Mouse (Mus musculus): Measurements from ENCODE around the gene A830018L16Rik.
"Not testable (repeated sequence)": the region's sequence is repeated elsewhere in the genome, so short reads cannot be mapped to it uniquely, and the experiment has no call there.

A830018L16Rik gene

DNA sequence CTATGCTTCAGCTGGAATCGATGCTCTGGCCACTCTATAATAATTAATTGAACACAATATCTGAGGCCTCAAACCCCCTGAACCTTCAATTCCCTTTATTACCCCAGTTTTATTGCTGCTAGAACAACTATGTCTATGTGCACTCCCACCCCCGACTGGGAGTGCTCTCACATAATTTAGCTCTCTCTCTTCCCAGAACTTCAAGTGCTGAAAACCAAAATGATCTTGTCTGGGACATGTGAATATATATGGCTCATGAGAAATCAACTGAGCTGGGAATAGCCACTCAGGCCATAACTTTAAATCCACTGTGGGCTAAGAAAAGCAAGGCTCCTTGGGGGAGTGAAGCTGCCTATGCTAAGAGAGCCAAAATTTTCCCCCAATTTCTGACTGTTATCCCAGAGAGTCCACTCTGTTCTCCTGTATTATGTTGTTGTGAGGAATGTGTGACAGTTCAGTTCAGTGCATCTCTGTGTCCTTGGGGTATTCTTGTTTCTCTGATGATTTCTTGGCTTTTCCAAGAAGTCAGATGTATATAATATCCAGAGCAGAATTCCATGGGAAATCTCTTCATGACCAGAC lies 582.5 kb downstream of the A830018L16Rik start:
- DNase-seq (ENCODE audit: low read depth, low spot score) = no peak

DNA sequence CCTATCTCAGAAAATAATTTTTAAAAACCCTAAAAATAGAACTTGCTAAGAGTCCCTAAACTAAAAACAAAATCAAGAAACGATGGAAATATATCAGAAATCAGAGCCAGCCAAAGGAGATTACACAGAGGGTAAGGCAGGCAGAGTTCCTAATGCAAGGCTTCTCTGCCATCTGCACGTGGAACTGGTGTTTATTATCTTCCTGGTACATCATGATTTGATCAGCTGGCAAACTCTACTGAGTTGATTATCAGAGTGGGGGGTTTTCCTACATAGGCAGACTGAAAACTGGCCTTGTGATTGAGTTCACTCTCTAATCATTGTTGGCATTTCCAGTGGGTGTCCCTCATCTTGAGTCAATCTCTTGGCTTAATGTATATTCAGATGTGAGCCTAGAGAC lies 583.7 kb downstream of the A830018L16Rik start:
- DNase-seq (ENCODE audit: low read depth, low spot score) = no peak

DNA sequence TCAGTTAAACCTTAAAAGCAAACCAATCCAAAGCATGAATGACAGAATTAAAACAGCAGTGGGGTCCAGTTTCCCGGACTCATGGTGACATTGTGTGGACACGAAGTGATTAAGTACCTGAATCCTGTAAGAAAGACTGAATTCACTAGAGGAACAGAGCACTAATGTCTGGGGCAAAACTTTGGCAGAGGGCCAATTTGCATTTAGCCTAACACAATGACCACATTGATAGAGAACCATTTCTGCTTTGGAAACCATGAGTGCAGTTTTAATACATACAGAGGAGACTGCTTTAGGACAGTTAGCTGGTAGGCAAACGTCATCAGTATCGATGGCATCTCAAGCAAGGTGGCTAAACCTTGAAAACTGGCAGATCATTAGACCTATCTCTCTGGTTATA lies 586.7 kb downstream of the A830018L16Rik start:
- DNase-seq (ENCODE audit: low read depth, low spot score) = peak; percentile 51

DNA sequence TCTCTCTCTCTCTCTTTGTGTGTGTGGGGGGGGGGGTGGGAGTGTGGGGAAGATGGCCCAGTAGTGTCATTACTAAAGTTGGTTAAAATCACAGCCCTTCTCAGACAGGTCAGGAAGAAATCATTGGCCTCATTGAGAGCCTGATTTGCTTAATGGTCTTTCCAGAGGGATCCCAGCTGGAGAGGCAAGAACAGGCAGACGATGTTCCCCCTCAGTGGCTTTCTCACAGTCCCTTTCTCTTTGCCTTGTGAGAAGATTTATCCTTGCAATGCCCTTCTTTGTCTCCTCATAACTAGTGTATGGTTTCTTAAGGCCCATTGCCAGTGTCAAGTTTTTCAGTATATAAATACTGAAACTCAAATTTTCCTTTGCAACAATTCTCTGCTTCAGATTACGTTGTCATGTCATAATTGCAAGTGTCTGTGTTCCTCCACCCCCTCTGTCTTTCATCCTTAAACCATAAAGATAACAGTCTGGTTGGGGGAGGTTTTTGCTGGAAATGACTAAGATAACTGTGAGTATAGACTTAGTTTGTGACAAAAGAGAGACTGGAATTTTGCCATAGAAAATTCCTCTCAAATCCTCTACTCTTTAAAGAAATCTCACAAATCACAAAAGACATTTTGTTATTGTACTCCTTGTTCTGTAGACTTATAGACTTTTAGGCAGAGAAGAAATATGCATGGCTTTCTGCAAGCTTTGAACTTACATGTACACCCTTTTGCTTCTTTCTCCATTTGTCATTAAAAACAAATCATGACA lies 595.1 kb downstream of the A830018L16Rik start:
- no peak for DNase-seq (ENCODE audit: low read depth, low spot score)

DNA sequence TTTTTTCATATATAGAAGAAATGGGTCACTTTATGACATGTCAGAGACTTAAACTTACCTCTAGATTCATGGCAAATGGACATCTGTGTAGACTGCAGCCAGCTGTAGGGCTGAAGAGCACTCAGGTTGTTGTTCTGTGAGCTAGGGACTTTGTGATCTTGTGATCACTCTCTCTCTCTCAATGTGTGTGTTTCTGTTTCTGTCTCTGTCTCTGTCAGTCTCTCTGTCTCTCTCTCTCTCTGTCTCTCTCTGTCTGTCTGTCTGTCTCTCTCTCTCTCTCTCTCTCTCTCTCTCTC lies 595.6 kb downstream of the A830018L16Rik start:
- no peak for DNase-seq (ENCODE audit: low read depth, low spot score)

DNA sequence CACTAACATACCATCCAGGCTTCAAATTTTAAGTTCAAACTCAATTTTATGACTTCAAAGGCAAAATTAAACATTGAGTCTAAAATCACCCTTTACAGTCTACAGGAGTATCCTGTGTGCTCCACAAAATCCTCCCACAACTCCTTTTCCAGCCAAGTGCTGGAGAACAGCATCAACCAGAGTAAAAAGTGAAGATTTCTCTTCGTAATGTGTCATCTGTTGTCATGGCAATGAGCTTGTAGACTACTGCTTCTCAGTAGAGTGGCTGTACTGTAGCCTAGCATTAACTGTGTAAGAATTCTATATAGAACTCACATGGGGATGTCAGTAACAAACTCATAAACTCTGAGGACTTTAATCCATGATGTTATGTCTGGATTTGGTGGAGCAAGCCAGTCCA lies 596.7 kb downstream of the A830018L16Rik start:
- no peak for DNase-seq (ENCODE audit: low read depth, low spot score)

DNA sequence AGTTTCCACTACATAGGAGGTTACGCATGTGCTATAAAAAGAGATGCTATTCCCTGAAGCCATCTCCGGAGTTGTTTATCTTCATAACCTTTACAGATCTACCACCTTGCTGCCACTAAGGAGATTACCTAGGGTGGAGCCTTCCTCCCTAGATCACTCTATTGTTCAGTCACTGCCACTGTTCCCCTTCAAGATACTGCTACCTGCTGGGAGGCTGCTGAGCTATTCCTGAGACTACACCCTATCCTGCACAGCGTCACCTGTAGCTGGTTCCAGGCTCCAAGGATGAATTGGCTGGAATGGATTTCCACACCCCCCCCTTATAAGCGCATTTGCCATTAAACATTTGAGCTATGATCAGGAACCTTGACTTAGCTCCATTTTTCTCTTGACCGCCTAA lies 606.7 kb downstream of the A830018L16Rik start:
- not testable (repeated sequence) for DNase-seq (ENCODE audit: low read depth, low spot score)
